Mouse (Mus musculus) adrenal gland, adult 18-20 months (tissue): ENCODE results near the gene Narf. TPM values are rescaled to one million over a fixed set of nuclear protein-coding genes. Genes with fewer than 3 reads are reported as not detected.

ENCODE experiments used
- DNase-seq, 2 experiments: peaks; one replicate each; pipeline ENCODE4 v3.0.0; 2021 to 2022; ENCODE audit warnings: low spot score in 2 of 2
- total RNA-seq, 2 experiments: library from RNA; stranded (reverse); gene quantifications; 1 replicate in 1 of 2; 2 replicates in 1 of 2; pipeline ENCODE4 v1.2.3; 2021

The Narf gene
- total RNA-seq, 2 experiments from 2014 or later: 14.4 to 15.2 TPM

DNA sequence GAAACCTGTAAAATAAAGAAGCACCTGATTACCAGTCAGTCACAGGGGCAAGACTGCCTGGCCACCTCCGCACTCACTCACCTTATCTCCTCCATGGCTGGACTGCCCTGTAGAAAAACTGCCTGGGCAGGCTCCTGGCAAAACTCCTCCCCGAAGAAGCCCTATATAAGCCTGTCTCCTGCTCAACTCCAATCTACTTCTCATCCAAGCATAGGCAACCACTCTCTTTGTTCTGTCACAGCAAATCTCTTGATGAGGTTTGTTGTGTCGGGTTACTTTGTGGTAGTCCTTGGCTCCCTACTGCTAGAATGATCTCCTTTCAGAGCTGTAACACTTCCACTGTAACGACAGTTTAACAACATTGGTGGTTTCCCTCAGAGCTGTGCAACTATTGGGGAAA, 4.3 kb upstream of the Narf start:
- no peak for DNase-seq

DNA sequence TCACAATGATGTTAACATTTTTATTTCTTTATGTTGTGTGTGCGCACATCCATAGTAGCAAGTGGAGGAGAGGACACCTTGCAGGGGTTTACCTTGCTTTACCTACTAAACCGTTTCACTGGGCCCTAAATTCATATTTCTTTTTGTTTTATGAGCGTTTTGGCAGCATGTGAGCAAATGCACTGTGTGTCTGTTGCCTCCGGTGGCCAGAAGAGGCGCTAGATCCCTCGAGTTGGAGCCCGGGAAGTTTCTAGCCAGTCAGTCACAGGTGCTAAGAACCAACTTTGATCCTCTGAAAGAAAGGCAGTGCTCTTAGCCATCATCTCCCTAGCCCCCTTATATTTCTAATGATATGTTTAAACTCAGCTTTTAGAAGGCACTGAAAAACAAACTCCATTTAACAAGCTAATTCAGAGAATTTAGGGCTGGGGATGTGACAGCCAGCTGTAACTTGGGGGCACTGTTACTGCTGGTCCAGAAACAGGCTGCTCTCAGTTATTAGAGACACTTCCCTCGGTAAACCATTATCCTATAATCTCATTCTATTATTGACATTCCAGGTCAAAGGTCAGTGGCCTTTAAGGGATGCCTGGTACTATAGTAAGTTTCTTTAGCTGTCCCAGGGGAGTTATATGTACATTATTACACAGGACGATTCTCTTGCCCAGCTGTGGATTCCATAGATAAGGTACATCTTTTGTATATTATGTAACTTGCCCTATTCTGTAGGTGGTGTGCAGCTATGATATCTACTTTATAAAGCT, 1.4 kb upstream of the Narf start:
- DNase-seq: no peak

DNA sequence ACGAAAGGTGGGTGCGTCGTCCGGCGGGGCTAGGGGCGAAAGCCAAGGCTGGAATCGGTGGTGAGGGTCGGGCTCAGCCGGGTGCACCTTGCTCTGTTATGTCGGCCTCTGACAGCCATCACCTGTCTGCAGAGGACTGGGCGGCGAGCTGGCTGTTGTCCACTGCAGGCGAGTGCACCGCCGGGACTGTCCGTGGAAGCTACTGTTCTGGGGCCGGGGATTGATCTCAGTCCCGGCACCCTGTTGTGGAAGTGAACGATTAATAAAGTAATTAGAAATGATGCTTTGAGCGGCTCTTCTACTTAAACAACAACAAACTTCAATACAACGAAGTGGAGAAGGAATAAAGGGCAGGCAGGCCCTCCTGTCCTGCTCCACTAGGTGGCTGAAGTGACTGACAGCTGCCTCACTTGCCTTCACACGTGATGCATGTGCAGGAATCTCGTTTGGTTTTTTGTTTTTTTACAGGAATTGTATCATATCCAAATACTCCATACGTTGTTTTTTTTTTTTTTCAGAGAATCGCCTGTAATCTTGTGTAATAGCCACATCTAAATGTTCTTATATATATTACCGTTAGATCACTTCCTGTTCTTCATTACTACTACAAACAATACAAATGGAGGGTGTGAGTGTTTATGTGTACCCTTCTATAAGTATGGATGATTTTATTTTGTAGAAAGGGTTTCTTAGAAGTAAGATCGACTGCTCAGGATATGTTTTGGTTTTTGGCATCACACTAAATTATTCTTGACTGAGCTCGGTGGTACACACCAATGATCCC, 484 bp downstream of the Narf start:
- DNase-seq: no peak

DNA sequence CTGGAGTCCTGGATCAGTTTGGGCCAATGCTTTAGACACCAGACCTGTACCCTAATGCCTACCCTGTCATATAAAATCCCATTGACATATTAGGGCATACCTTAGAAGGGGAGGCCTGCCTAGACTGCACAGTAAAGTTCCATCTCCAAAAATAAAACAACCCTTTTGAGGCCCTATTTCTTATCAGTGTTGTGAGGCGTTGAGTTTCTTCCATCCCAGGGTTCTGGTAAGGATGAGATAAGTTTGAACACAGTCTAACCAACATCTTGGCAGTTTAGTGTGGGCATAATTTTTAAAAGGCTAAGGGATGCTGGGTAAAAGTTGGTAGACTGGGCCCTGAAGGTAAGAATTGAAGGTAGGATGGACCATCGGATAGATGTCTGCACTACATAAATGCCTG, 2.6 kb downstream of the Narf start:
- no peak for DNase-seq

DNA sequence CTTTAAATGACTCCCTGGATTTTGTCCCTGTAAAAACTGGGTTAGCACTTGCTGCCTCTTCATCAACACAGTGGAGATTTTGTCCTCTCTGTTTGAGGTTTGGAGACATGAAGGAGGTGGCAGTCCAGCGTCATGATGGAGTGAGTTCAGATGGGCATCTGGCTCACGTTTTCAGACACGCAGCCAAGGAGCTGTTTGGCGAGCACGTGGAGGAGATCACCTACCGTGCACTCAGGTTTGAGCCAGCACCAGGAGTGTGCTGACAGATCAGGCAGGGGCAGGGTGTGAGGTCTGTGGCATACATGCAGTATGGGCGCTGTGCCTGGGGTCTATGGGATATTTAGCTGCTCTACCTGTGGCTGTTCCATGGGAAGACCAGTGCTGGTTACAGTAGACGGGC, 13.1 kb downstream of the Narf start:
- DNase-seq: no peak

DNA sequence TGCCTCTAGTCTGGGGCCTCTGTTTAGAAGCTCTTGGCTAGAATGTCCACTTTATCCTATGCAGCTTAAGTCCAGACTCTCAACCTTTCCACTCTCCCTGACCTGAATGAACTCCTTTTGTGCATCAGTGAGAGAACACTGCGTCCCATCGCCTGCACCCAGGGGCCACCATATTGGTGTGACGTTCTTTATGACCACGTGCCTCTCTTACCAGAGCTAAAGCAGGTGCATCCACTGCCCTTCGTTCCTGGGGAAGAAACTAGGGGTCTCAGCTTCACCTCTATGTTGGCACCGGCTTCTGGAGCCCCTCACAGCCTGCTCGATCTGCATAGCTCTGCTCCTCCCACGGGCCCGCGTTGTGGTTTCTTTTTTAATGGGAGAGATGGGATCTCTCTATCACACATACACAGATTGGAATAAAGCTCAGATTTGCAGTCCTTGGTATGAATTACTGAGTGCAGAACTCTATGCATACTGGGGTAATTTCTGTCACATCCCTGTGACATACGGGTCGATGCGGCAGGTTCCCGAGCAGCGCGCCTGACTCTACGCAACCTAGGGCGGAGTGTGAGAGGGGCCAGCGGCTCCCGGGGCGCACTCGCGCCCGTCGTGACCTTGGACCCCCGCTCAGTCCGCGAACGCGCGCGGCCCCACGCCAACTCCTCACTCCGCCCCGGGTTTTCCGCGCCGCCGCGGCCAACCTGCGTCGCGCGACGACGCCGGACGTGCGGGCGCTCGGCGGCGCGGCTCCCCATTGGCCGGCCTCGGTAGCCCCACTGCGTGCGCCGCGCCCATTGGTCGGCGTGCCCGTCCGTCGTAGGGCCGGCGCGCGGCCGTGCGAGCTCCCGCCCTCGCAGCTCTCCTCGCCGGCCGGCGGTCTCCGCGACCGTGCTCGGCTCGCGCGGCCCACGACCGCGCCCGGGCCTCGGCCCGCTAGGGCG, 22.4 kb downstream of the Narf start, which contains the start of gene Foxk2:
Gene Foxk2 (plus strand): TSS at position 831 of the 941 bp plus-strand sequence.
- DNase-seq: peak; percentile 88 to 95

DNA sequence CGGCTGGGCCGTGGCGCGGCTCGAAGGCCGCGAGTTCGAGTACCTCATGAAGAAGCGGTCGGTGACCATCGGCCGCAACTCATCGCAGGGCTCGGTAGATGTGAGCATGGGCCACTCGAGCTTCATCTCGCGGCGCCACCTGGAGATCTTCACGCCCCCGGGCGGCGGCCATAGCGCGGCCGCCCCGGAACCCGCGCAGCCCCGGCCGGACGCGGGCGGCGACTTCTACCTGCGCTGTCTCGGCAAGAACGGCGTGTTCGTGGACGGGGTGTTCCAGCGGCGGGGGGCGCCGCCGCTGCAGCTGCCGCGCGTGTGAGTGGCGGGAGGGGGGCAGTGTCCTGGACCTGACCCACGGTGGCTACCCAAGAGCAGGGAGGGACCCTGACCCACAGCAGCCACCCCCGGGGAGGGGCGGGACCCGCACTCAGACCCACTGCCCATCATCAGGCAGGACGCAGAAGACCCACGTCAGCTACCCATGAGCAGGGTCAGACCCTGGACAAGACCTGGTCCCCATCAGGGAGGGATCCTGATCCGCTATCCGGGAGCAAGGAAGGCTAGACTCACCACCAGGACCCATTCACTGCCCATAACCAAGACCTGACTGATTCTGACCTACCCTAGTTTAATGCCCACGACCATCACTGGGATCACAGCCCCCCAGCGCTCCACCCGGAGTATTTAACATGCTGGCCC, 23.3 kb downstream of the Narf start:
- peak in 1 of 2 experiments; percentile 28 for DNase-seq

DNA sequence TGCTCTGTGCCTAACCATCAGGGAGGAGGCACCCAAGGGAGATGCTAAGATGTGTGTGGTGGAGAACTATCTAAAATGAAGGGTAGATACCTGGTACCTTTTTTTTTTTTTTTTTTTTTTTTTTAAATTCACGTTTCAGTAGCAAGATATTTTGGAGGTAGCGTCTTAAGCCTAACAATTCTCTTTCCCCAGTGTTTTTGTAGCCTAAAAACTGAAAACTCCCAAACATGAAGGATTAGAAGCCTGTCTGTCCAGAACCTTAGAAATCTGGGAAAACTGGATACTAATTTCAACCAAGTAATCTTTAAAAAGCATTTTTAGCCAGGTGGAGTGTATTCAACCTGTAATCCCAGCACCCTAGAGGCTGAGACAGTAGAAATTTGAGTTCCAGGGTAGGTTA, 24.0 kb downstream of the Narf start:
- no peak for DNase-seq

DNA sequence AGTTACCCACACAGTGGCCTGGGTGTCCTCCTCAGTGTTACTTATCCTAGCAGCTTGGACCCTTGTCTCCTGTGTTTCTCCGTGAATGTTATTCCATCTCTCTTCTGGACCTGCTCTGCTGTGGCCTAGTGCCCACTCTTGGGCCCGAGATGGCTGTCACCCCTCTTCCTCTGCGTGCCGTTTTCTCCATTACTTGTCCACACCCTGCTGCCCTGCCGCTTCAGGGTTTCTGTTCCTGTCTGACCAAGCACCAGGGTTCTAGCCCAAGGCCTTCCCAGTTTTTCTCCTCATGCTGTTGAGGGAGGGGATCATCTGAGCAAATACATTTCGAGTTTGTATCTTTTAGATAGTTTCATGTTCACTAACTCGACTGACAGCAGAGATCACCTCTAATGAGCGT, 40.5 kb downstream of the Narf start:
- DNase-seq: no peak

DNA sequence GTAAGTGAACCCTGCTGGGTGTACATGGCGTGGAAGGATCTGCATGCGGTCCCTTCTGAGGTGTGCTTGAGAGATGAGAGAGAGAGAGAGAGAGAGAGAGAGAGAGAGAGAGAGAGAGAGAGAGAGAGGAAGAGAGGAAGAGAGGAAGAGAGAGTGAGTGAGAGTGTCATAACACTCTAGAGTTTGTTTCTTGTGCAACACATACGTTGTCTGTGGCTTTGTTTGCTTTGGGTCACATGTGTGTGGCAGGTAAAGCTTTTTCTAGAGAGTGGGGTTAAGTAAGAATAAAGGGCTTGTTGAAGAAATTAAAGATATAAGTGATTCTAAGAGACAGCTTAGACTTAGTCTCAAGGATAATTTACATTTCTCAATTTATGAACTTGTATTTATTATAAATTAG, 41.0 kb downstream of the Narf start:
- DNase-seq: no peak

DNA sequence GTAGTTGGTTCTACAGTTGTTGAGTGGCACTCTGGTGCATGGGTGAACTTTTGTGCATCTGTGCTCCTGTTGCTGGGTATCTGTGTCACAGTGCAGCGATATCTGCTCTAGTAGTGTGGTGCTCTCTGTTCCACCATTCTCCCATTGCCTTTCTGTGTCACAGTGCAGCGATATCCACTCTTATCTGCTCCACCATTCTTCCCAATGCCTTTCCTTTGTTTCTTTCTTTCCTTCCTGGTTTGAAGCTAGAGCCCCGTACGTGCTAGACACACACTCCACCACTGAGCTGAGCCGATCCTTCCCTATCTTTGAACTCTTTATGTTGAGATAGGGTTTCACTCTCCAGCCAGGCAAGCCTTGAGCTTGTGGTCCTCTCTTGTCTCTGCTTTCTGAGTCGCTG, 45.9 kb downstream of the Narf start:
- DNase-seq: no peak

DNA sequence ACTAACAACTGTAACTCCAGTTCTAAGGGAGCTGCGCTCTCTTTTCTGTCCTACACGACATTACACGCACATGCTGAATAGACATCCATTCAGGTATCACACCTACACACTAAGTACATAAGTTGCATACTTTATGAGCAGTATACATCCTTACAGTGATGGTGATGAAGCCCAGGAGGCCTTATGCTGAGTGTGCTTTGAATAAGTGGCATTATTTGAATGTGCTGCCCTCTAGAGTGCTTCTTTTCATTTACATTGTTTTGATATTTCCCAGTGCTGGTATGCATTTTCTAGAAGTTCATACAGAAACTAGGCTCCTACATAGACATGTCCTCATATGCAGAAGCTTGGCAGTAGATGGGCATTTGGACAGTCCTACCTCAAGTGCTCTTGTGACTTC, 52.8 kb downstream of the Narf start:
- DNase-seq: no peak

DNA sequence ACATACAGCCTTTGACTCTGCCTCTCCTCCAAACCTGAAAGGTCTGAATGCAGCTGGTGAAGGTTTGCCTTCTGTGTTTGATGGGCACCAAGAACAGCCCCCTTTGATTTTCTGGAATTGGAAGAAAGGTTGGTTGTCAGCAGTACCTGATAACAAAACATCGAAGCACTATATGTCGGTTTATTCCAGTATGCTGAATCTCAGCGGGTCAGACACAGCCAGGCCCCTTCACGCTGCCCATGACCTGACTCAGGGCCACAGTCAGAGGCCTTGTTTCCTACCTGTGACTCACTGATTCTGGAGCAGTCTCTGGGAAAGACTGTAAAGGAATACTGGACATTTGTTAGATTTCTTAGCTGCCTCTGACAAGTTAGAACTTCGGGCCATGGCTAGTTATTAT, 57.7 kb downstream of the Narf start:
- DNase-seq: no peak

DNA sequence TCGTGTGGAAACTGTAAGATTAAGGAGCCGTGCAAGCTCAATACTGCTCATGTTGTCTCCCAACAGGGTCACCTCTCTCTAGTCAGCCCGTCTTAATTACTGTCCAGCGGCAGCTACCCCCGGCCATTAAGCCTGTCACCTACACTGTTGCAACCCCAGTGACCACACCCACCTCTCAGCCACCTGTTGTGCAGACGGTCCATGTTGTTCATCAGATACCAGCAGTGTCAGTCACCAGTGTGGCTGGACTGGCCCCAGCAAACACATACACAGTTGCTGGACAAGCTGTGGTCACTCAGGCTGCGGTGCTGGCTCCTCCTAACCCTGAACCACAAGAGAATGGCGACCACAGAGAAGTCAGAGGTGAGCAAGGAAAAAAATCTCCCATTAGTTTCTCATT, 61.4 kb downstream of the Narf start:
- no peak for DNase-seq

DNA sequence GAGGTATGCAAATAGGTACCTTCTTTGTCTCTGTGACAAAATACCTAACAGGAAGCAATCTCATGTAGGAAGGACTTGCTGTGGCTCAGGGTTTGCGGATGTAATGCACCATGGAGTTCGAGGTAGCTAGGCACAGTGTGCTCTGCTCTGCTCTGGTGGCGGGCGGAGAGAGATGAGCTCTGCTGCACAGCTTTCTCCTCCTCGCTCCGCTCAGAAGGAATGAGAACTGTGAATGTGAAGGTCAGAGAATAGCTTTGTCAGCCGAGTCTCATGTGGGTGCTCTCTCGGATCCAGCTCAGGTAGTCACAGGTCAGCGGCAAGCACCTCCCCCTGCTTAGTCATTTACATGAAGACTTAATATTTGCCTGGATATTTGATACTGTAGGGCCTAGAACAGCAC, 63.2 kb downstream of the Narf start:
- DNase-seq: no peak

DNA sequence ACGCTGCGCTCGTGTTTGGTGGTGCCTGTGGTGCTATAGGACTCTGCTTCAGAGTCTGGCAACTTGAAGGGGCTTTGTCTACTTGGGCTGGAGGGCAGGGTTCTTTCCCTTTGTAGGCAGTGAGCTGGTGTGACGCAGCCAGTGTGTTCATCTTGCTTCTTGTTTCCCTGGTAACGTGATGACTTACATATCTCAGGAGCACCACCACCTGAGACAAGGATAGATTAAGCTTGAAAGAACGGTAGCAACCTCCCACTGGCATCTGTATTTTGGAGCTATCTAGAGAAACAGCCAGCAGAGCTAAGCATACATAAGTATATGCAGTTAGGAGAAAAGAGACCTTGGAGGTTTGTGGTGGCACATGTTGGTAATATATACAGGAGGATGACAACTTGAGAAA, 68.3 kb downstream of the Narf start:
- no peak for DNase-seq

Other genes with a start within 250 kb of the Narf start
- gene Csnk1d, start 245.9 kb upstream of the Narf start, total RNA-seq: 100 to 1,000 TPM; 108 to 127 TPM
- 1 to 10 TPM in 1 of 2 experiments, under 1 TPM in 1; 0.43 to 1.3 TPM for gene Cd7, start 197.8 kb upstream of the Narf start, total RNA-seq
- gene Sectm1b, start 173.7 kb upstream of the Narf start, total RNA-seq: under 1 TPM in 1 of 2 experiments, not detected in 1; 0.27 TPM
- gene Sectm1a, start 156.0 kb upstream of the Narf start, total RNA-seq: under 1 TPM in 1 of 2 experiments, not detected in 1; 0.30 TPM
- not detected for gene Tex19.2, start 118.6 kb upstream of the Narf start, total RNA-seq
- not detected for gene Tex19.1, start 91.1 kb upstream of the Narf start, total RNA-seq
- gene Uts2r, start 77.0 kb upstream of the Narf start, total RNA-seq: not detected
- gene Hexdc, start 32.8 kb upstream of the Narf start, total RNA-seq: 10 to 100 TPM in 1 of 2 experiments, 1 to 10 TPM in 1; 9.0 to 10.1 TPM
- 10 to 100 TPM; 24.1 to 27.0 TPM for gene Ogfod3, start 32.5 kb upstream of the Narf start, total RNA-seq
- gene Cybc1, start 7.9 kb upstream of the Narf start, total RNA-seq: 10 to 100 TPM; 21.7 to 25.2 TPM
- 10 to 100 TPM; 41.6 to 45.5 TPM for gene Foxk2, start 22.7 kb downstream of the Narf start, total RNA-seq
- 10 to 100 TPM; 58.3 to 60.6 TPM for gene Wdr45b, start 117.2 kb downstream of the Narf start, total RNA-seq
- 1 to 10 TPM; 5.4 to 6.0 TPM for gene Rab40b, start 151.0 kb downstream of the Narf start, total RNA-seq
- 10 to 100 TPM; 17.3 to 21.8 TPM for gene Fn3krp, start 184.1 kb downstream of the Narf start, total RNA-seq
- 10 to 100 TPM in 1 of 2 experiments, 1 to 10 TPM in 1; 9.5 to 15.8 TPM for gene Fn3k, start 197.7 kb downstream of the Narf start, total RNA-seq
- gene Tbcd, start 214.7 kb downstream of the Narf start, total RNA-seq: 10 to 100 TPM; 27.9 to 36.7 TPM